Mouse (Mus musculus): Measurements from ENCODE around the gene Nup133.

Nup133 gene

DNA sequence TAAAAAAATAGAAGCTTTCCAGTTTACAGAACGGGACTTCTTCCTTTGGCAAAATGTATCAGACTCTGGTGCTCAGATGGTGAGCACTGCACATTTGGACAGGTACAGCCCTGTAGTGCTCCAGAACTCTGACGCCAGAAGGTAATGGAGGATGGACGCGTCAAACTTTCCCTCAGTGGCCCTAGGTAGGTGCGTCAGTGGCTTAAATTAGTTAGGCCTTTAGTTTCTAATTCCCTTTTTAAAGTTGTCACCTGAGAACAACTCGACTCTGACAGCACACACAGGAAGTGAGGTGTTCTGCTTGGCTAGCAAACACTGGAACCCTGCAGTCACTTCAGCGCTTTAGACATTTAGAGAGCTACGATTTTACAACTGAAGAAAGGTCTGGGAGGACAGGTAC is 4.6 kb upstream of the Nup133 start:
- no peak for DNase-seq (ENCODE audit: low spot score)

DNA sequence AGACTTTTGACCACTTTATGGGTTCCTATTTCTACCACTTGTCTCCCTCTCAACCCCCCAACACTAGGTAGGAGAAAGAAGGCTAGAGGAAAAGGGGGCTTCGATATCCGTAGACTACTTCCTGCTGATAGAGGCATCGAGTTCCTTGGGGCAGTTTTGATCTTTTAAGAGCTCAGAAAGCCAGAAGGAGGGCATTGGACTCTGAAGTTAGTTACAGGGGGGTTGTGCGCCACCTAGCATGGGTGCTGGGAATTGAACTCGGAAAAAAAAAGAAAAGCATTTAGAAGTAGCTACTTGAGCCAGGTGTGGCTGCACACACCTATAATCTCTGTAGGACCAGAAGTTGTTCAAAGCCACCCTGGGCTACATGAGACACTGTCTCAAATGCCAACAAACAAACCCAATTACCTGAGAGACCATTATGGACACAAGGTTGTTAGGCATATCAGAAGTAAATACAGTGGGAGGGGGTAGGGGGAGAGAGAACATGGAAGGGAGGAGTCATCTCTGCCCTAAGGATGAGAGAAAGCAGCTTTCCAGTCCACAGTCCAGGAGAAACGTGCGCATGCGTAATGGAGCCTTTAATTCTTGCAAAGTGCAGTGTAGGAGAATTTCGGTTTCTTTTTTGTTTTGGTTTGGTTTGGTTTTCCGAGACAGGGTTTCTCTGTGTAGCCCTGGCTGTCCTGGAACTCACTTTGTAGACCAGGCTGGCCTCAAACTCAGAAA is 1.2 kb upstream of the Nup133 start:
- peak; percentile 39 for DNase-seq (ENCODE audit: low spot score)

GRCm38 (mm10) chr8:123949686-123949986 is 571 bp upstream of the Nup133 start:
- no peak for DNase-seq (ENCODE audit: low spot score)

DNA sequence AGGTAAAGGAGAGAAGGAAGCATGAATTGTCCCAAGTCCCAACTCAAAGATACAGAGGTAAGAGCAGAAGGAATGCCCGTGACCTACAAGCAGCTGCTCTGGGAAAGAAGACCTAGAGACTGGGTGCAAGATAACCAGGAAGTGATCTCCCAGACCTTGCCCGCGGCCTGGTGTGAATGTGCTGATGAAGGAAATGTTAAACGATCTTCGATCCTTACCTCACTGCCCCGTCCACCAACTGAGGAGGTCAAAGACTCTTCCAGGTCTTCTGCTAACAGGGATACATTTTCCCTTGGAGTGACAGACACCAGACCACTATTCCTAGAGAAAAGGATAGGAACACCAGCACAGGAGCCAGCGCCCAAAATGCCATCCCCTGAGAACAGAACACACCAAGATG is 20.0 kb downstream of the Nup133 start:
- DNase-seq (ENCODE audit: low spot score) = no peak

DNA sequence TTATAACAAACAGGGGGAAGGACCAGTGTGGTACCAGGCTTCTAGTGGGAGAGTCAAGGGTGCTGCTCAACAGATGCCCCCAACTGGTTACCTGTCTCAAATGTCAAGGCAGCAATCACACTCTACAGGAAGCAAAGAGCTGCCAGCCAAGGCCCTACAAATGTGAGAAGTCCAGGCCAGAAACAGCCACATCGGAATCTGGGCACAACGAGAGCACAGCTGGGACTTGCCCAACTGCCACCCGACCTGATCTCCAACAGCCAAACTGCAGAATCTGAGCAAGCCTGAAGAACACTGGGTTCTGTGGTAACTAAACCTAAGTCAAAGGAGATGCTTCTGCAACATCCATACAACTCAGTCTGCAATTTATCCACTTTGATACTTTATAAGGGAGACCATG is 23.4 kb downstream of the Nup133 start:
- DNase-seq (ENCODE audit: low spot score) = no peak

DNA sequence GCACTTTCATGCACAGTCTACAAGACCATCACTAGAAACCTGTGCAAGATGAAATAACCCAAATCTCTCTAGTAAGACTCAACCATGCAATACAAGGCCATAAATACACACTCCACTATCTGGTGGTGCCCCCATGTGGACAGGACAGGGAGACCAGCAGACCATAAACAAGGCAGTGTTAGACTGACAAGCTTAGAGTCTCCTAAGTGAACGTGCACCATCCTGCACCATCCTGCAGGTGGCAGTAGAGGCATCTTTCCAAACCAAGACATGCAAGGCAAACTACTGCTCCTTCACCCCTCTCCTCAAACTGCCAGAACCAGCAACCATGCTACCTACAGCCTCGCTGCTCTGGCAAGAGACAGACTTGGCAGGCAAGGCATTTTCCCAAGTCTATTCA is 24.3 kb downstream of the Nup133 start:
- DNase-seq (ENCODE audit: low spot score) = peak; percentile 86

- DNase-seq (ENCODE audit: low spot score) = no peak
Observed at GRCm38 (mm10) chr8:123914635-123915034, 34.4 kb downstream of the Nup133 start.

DNA sequence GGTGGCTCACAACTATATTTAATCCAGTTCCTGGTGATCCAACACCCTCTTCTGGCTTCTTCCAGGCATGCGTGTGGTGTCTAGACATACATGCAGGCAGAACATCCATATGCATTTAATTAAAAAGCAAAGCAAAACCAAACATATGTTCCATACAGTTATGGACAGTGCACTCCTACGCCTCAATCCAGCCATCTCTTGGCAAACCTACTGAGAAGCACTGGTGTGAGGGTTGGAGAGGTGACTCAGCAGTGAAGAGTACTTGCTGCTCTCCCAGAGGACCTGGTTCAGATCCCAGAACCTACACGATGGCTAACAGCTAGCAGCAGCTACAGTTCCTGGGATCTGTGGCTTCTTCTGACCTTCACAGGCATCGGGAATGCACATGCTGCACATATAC is 36.8 kb downstream of the Nup133 start:
- no peak for DNase-seq (ENCODE audit: low spot score)

GRCm38 (mm10) chr8:123907604-123908003 is 41.5 kb downstream of the Nup133 start:
- no peak for DNase-seq (ENCODE audit: low spot score)

DNA sequence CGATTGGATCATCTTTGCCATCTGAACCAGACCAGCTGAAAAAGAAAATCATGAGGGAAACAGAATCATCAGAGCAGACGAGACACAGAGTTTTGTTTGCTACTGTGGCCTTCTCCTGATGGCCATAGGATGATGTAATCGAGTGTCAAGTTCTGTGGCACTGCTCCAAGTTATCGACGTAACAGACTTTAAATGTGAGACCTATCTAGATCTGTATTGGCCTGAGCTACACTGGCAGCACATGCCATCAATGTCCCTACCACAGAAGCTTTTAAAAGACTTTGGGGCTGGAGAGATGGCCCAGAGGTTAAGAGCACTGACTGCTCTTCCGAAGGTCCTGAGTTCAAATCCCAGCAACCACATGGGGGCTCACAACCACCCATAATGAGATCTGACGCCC is 46.4 kb downstream of the Nup133 start:
- DNase-seq (ENCODE audit: low spot score) = no peak

DNA sequence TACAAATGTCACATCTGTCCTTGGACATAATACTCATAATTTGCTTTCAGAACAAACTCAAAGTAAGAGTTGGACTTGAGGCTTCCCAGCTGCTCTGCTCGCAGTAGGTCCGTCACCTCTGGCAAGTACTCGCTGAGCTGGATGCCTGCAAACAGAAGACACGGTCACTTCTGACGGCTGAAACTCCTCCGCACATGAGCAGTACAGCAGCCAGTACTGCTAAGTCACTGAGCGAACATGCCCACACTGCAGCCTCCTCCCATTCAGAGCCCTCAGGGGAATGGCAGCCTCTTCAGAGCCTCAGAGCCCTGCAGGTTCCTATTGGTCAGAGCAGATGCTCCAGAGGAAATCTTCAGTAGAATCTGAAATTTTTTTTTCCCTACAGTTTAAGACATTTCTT is 49.7 kb downstream of the Nup133 start:
- DNase-seq (ENCODE audit: low spot score) = no peak

- no peak for DNase-seq (ENCODE audit: low spot score)
Observed at GRCm38 (mm10) chr8:123898576-123898975, 50.5 kb downstream of the Nup133 start.

GRCm38 (mm10) chr8:123896774-123897173 is 52.3 kb downstream of the Nup133 start:
- DNase-seq (ENCODE audit: low spot score) = no peak

DNA sequence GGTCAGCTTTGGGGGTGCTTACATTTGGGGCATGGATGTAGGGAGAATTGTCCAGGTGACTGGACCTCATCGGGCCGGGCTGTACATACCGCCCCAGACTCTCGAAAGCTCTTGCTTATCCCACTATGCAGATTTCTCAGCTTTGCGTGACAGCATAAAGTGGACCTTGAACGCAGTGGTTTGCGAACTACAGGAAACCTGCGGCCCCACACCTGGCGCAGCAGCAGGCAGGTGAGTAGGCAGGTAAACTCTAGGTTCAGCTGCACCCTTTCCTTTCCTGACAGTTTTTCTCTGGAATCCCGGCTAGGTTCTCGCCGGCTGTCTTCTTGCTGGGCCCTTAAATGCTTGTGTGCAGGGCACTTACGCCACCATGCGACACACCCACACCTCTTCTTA is 52.7 kb downstream of the Nup133 start:
- DNase-seq (ENCODE audit: low spot score) = no peak

DNA sequence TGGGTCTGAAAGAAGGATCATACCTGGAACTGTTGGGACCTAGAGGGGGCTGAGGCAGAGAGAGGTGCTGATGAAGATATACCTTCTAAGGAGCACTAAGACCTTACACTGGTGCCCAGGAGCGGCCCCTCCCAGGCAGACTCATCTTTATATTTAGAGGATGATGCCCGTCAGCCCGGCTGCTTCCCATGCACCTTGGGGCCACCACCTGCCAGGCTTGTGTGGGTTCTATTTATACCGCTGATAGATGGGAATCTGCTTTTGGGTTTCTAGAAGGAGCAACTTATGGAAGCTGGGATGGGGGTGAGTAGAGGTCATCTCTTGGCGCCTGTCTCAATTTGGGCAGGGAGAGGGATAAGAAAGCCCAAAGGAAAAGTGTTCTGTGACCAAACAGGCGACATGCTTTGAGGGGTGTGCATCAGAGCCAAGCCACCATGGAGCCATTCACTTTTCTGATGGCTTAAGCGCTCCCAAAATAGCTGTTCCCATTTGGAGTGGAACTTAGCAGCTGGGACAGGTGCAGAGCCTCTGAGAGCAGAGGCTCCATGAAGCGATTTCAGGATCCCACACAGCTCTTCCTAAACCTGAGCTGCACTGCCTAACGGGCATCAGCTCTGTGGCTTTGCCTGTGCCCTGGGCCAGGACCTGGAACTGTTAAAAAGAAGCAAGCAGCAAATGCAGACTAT is 53.2 kb downstream of the Nup133 start:
- no peak for DNase-seq (ENCODE audit: low spot score)

DNA sequence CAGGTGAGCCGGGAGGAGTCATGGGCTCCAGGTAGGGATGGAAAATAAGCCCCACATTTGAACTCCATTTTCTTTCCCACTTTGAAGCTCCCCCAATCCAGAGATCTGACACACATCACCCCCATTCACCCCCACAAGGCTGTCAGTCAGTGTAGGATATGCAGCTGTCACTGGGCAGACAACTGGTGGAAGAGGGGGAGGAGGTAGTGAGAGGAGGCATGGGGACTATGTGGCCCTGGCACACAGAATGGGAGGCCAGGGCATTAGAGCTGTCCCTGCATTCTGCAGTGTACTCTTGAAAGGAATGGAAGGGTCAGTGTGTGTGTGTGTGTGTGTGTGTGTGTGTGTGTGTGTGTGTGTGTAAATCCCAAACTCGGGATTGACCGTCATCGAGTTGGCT is 53.8 kb downstream of the Nup133 start:
- no peak for DNase-seq (ENCODE audit: low spot score)

DNA sequence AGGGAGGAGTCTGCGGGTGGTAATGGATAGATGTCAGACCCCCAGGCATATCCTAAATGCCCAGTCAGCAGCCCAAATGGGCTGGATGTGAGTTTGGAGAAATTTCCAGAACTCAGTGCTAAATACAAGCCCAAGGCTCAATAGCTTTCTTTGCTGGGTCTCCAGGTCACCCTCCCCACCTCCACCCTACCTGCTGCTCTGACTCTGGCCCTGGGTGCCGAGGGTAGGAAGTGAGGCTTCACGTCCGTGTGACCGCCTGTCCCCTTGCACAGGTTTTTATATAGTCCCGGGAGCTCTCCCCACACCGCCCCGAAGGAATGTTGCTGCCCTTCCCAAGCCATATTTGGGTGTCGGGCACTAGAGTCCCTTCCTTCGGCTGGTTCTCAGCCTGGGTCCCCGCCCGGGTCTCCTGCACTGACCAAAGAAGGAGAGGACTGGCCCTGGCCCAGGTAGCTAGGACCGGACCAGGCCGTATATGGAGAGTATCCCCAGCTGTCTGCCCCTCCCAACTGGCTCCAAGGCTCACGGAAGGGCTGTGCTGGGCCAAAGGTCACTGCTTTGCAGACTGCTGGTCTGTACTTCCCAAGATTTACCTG is 54.5 kb downstream of the Nup133 start, which contains the start of gene Acta1:
Gene Acta1, minus strand, starts transcription at position 250 of the 596 bp plus-strand sequence.
- DNase-seq (ENCODE audit: low spot score) = no peak

- no peak for DNase-seq (ENCODE audit: low spot score)
Observed at GRCm38 (mm10) chr8:123893413-123893812, 55.7 kb downstream of the Nup133 start.

GRCm38 (mm10) chr8:123892586-123893155 is 56.4 kb downstream of the Nup133 start:
- DNase-seq (ENCODE audit: low spot score) = no peak

- DNase-seq (ENCODE audit: low spot score) = peak; percentile 80
Observed at GRCm38 (mm10) chr8:123891883-123892585, 57.0 kb downstream of the Nup133 start.

- no peak for DNase-seq (ENCODE audit: low spot score)
Observed at GRCm38 (mm10) chr8:123891271-123891670, 57.8 kb downstream of the Nup133 start.

- no peak for DNase-seq (ENCODE audit: low spot score)
Observed at GRCm38 (mm10) chr8:123889797-123890196, 59.3 kb downstream of the Nup133 start.

- DNase-seq (ENCODE audit: low spot score) = no peak
Observed at GRCm38 (mm10) chr8:123887956-123888355, 61.1 kb downstream of the Nup133 start.

All from layer of hippocampus, adult 11-12 months (tissue).